Mouse (Mus musculus) heart, postnatal 4 days (tissue): ENCODE results near the gene Acot3. TPM values are rescaled to one million over a fixed set of nuclear protein-coding genes. Genes with fewer than 3 reads are reported as not detected.

ENCODE experiments used
- DNase-seq: peaks from one replicate; pipeline ENCODE4 v3.0.0; 2021
- total RNA-seq, 2 experiments: library from RNA; stranded (reverse); gene quantifications; 2 replicates each; pipeline ENCODE4 v1.2.3; 2021

The Acot3 gene
- total RNA-seq, 2 experiments from 2014 or later: 2.2 to 2.5 TPM

GRCm38 (mm10) chr12:84107012-84107411 is 55.1 kb downstream of the Acot3 start:
- DNase-seq: no peak

DNA sequence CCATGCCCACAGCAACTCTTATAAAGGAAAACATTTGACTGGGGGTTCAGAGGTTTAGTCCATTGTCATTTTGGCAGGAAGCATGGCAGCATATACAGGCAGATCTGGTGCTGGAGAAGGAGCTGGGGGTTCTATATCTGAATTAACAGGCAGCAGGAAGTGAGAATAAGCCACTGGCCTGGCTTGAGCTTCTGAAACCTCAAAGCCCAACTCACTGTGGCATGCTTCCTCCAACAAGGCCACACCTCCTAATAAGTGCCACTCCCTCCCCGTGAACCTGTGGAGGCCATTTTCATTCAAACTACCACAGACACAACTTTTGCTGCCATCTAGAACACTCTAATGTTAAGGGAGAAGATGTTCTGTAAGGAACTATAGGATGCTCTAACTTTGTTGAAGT is 55.7 kb downstream of the Acot3 start:
- DNase-seq: no peak

DNA sequence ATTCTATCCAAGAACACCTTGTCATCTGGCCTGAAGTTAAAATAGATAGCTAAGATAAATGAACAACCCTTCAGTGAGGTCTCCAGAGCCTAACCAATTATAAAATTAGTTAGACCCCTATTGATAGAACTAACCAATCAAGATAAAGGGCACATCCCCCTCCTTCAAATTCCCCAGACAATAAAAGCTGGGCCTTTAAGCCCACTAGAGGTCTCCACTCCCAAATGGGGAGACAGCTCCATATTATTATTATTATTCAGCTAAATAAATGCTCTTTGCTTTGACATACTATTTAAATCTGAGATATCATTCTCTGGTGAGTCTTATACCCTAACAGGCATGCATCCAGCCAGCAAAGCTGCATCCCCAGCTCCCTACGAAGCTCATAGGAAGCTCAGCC is 58.0 kb downstream of the Acot3 start:
- no peak for DNase-seq

Other genes starting within 250 kb of the Acot3 start
- 10 to 100 TPM; 34.5 to 37.1 TPM for gene Numb, start 130.2 kb upstream of the Acot3 start, total RNA-seq
- gene Riox1, start 101.5 kb upstream of the Acot3 start, total RNA-seq: 10 to 100 TPM; 10.6 to 10.8 TPM
- under 1 TPM in 1 of 2 experiments, not detected in 1; 0.09 TPM for gene Heatr4, start 67.3 kb upstream of the Acot3 start, total RNA-seq
- 100 to 1,000 TPM; 204 to 209 TPM for gene Acot2, start 64.3 kb upstream of the Acot3 start, total RNA-seq
- 100 to 1,000 TPM; 161 to 177 TPM for gene Acot1, start 42.7 kb upstream of the Acot3 start, total RNA-seq
- 1 to 10 TPM; 1.3 to 1.5 TPM for gene Acot4, start 13.8 kb upstream of the Acot3 start, total RNA-seq
- gene Gm49366, start 13.2 kb upstream of the Acot3 start, total RNA-seq: not detected
- under 1 TPM in 1 of 2 experiments, not detected in 1; 0.21 TPM for gene Acot5, start 17.2 kb downstream of the Acot3 start, total RNA-seq
- gene Acot6, start 48.5 kb downstream of the Acot3 start, total RNA-seq: 1 to 10 TPM; 2.9 to 3.4 TPM
- 10 to 100 TPM in 1 of 2 experiments, 1 to 10 TPM in 1; 9.2 to 12.3 TPM for gene Dnal1, start 62.2 kb downstream of the Acot3 start, total RNA-seq
- under 1 TPM; 0.54 to 0.62 TPM for gene Pnma1, start 96.3 kb downstream of the Acot3 start, total RNA-seq
- 10 to 100 TPM; 18.5 to 18.6 TPM for gene Elmsan1, start 166.7 kb downstream of the Acot3 start, total RNA-seq
- 100 to 1,000 TPM; 127 to 132 TPM for gene Ptgr2, start 233.1 kb downstream of the Acot3 start, total RNA-seq